Mouse (Mus musculus) thymus, adult 2 months (tissue): ENCODE measurements around the gene Mbd5.

ENCODE experiments used
- CTCF ChIP-seq: fragments of 200-500 bp; IDR thresholded peaks from 2 replicates; pipeline ENCODE4 v1.5.1; 2012; ENCODE audit warnings: mild to moderate bottlenecking, control low read depth, low read length, moderate library complexity, borderline replicate concordance; ENCODE audit not compliant: control insufficient read depth, poor library complexity, insufficient read depth; ENCODE audit errors: extremely low read depth
- POLR2A ChIP-seq: fragments of 200-500 bp; IDR thresholded peaks from 2 replicates; pipeline ENCODE4 v1.6.1; 2012; ENCODE audit warnings: mild to moderate bottlenecking, low read length, control low read depth, moderate library complexity; ENCODE audit not compliant: control insufficient read depth, poor library complexity, insufficient read depth; ENCODE audit errors: extremely low read depth

DNA sequence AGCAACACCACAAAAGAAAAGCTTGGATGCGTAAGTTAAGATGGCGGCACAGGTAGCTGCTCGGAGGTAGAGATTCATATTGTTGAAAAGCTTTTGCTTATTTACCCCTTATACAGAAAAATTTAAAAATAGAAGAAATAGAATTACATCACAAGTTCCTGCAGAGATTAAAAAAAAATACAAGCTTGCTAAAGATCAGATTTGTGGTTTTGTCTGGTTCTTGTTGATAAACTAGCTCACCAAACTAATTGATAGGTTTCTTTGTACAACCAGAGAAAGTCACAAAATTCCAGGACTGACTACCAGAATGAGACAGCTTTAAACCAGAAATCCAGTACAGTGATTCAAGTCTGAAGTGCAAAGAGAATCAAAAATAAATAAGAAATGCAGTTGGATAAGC lies 242.4 kb downstream of the Mbd5 start:
- TF ChIP-seq CTCF = no peak
- no peak for TF ChIP-seq POLR2A
